Mouse (Mus musculus) megakaryocyte progenitor cell, adult 5-6 weeks (primary cell): ENCODE measurements around the gene Pak7. TPM values are rescaled to one million over a fixed set of nuclear protein-coding genes. Genes with fewer than 3 reads are reported as not detected.

Experiments
- ATAC-seq: replicated peaks from 2 replicates; pipeline ENCODE4 v1.8.0; 2016; ENCODE audit warnings: mild to moderate bottlenecking, moderate TSS enrichment, inconsistent platforms; ENCODE audit not compliant: poor library complexity
- total RNA-seq, 2 experiments: library from RNA; stranded (forward) in 1 of 2; stranded (reverse) in 1 of 2; fragments of 157-497, 149-512 nt in 1 of 2; fragments of 200-1000 nt in 1 of 2; gene quantifications; 2 replicates each; pipeline versions ENCODE4 v1.2.3 to v1.2.4; 2015 to 2017

The Pak7 gene
- total RNA-seq, 2 experiments from 2014 or later: not detected

DNA sequence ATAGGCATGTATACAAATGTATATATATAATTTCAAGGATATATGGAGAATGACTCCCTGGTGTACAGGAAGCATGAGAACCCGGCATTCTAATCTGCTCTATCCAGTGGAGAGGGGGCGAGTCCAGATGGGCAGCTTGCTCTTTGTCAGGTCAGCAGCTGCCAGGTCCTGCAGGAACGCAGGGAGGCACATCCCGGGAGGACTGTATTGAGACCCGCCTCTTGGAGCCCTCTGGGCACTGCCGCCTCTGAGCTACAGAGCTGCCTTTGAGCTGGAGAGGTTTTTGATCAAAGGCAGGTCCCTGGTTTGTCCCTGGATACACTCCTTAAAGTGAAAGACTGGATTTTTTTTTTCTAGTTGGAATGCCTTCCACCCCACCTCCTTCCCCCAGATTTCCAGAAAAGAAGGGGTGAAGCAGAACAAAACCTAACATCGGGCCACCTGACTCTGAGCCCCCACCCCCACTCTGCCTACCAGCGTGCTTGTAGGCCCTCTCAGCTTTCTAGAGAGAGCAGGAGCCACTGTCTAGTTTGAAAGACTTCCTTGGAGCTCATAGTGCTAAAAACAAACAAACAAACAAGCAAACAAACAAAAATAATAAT lies 336.0 kb downstream of the Pak7 start, which contains the start of gene Lamp5:
TSS of gene Lamp5 (plus strand) at position 552 of the 602 bp plus-strand sequence.
- ATAC-seq: no peak

DNA sequence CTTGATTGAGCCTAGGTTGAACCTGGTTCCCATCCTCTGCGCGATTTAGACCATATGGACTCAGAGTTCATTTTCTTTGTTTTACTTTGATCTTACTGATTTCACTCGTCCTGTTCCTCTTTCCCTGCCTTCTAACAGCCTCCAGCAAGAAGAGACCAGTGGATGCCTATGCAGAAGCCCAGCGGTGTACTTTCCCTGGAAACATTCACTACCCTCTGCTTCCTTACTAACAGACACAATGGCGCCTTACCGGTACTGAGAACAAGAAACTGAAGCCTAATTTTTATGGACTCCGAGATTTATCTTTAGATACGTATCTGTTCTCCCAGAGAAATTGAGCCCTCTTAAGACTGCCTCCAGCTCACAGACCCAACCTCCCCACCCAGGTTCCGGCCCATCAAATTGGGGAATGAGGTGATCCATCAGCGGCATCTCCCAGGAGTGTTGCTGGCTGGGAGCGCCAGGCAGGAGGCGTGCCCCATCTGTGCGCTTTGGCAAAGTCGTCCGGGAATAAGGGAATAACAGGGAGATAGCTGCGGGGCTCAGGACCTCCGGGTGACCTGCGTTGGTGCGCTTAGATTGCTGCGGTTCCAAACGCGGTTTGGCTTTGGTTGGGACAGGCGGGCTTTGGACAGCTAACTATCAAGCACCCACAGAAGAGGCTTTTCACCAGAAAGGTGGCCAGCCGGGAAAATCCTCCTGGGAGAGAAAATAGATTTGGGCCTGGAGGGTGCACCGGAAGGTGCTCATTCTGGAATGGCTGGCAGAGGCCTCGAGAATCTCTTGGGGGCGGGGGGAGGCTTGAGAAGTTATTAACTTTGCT lies 336.8 kb downstream of the Pak7 start:
- ATAC-seq: no peak

- no peak for ATAC-seq
These were observed 339.3 kb downstream of the Pak7 start for GRCm38 (mm10) chr2:136048464-136048863.

Other genes with a start within 250 kb of the Pak7 start
- not detected in 2 replicates for gene Ankef1, start 113.9 kb upstream of the Pak7 start, total RNA-seq (2015)
- gene Ankef1, start 113.9 kb upstream of the Pak7 start, total RNA-seq (2017): not detected in 2 replicates